Mouse (Mus musculus) thymus, postnatal 0 days (tissue): ENCODE measurements around the gene Dag1. TPM values are rescaled to one million over a fixed set of nuclear protein-coding genes. Genes with fewer than 3 reads are reported as not detected.

ENCODE experiments used
- DNase-seq: peaks from one replicate; pipeline ENCODE4 v3.0.0-alpha.2; 2015; ENCODE audit warnings: low spot score
- polyA plus RNA-seq: library from polyadenylated mRNA; unstranded; fragments of >200 nt; fragmentation: Nextera tagmentation; extraction: Ambion mirVana; gene quantifications from 2 replicates; pipeline ENCODE4 v1.2.1, GENCODE M21; 2015

Dag1 gene
- polyA plus RNA-seq, 1 experiment from 2014 or later = 14.0 TPM

GRCm38 (mm10) chr9:108188511-108188910 lies 75.2 kb downstream of the Dag1 start:
- no peak for DNase-seq

- DNase-seq = no peak
Observed at GRCm38 (mm10) chr9:108187616-108188015, 76.1 kb downstream of the Dag1 start.

GRCm38 (mm10) chr9:108185786-108186185 lies 78.0 kb downstream of the Dag1 start:
- no peak for DNase-seq

- no peak for DNase-seq
Observed at GRCm38 (mm10) chr9:108183531-108183994, 80.2 kb downstream of the Dag1 start.

- DNase-seq = no peak
Observed at GRCm38 (mm10) chr9:108182806-108183506, 80.8 kb downstream of the Dag1 start.

- no peak for DNase-seq
Observed at GRCm38 (mm10) chr9:108178391-108178790, 85.4 kb downstream of the Dag1 start.

GRCm38 (mm10) chr9:108175116-108175838 lies 88.5 kb downstream of the Dag1 start:
- no peak for DNase-seq

- DNase-seq = no peak
Observed at GRCm38 (mm10) chr9:108172777-108173350, 90.9 kb downstream of the Dag1 start.

GRCm38 (mm10) chr9:108169751-108170150 lies 94.0 kb downstream of the Dag1 start:
- no peak for DNase-seq

- DNase-seq = no peak
Observed at GRCm38 (mm10) chr9:108165143-108165542, 98.6 kb downstream of the Dag1 start.

GRCm38 (mm10) chr9:108163646-108164284 lies 100.0 kb downstream of the Dag1 start:
- DNase-seq = peak; percentile 22

GRCm38 (mm10) chr9:108157891-108158290 lies 105.9 kb downstream of the Dag1 start:
- DNase-seq = no peak

GRCm38 (mm10) chr9:108157451-108157850 lies 106.3 kb downstream of the Dag1 start:
- DNase-seq = no peak

- DNase-seq = no peak
Observed at GRCm38 (mm10) chr9:108156786-108157185, 107.0 kb downstream of the Dag1 start.

GRCm38 (mm10) chr9:108154814-108155213 lies 108.9 kb downstream of the Dag1 start:
- DNase-seq = no peak

Other genes with a start within 250 kb of the Dag1 start
- gene Gmppb, start 214.7 kb downstream of the Dag1 start, polyA plus RNA-seq = 29.9 TPM in 2 replicates
- 1.7 and 2.0 TPM in 2 replicates for gene Amigo3, start 210.8 kb downstream of the Dag1 start, polyA plus RNA-seq
- gene Mst1, start 183.5 kb downstream of the Dag1 start, polyA plus RNA-seq = 1.5 and 3.1 TPM in 2 replicates
- gene Rnf123, start 180.6 kb downstream of the Dag1 start, polyA plus RNA-seq = 27.9 and 37.9 TPM in 2 replicates
- gene Apeh, start 169.4 kb downstream of the Dag1 start, polyA plus RNA-seq = 48.0 and 51.4 TPM in 2 replicates
- 1.9 and 2.0 TPM in 2 replicates for gene Bsn, start 73.6 kb downstream of the Dag1 start, polyA plus RNA-seq
- gene Nicn1, start 26.5 kb upstream of the Dag1 start, polyA plus RNA-seq = 8.2 and 12.4 TPM in 2 replicates
- 1.1 and 1.8 TPM in 2 replicates for gene Amt, start 32.9 kb upstream of the Dag1 start, polyA plus RNA-seq
- 517 and 543 TPM in 2 replicates for gene Rhoa, start 42.2 kb upstream of the Dag1 start, polyA plus RNA-seq
- 41.6 and 45.7 TPM in 2 replicates for gene Tcta, start 42.2 kb upstream of the Dag1 start, polyA plus RNA-seq
- gene Gpx1, start 74.9 kb upstream of the Dag1 start, polyA plus RNA-seq = 862 and 915 TPM in 2 replicates
- gene Usp4, start 83.9 kb upstream of the Dag1 start, polyA plus RNA-seq = 83.7 and 93.1 TPM in 2 replicates
- gene 1700102P08Rik, start 128.8 kb upstream of the Dag1 start, polyA plus RNA-seq = 0.57 and 0.99 TPM in 2 replicates
- gene Ccdc36, start 164.5 kb upstream of the Dag1 start, polyA plus RNA-seq = 0.15 and 0.20 TPM in 2 replicates
- gene BC048562, start 172.5 kb upstream of the Dag1 start, polyA plus RNA-seq = not detected in 2 replicates
- gene Ccdc71, start 196.6 kb upstream of the Dag1 start, polyA plus RNA-seq = 51.0 and 54.2 TPM in 2 replicates
- 9.5 and 11.2 TPM in 2 replicates for gene Klhdc8b, start 197.6 kb upstream of the Dag1 start, polyA plus RNA-seq
- 3.9 and 4.4 TPM in 2 replicates for gene Lamb2, start 215.8 kb upstream of the Dag1 start, polyA plus RNA-seq
- gene Usp19, start 226.6 kb upstream of the Dag1 start, polyA plus RNA-seq = 52.3 and 57.7 TPM in 2 replicates
- 113 and 119 TPM in 2 replicates for gene Qars, start 243.7 kb upstream of the Dag1 start, polyA plus RNA-seq